Mouse (Mus musculus) layer of hippocampus, adult 18-20 months (tissue): ENCODE measurements around the gene Vipr1. TPM values are rescaled to one million over a fixed set of nuclear protein-coding genes. Genes with fewer than 3 reads are reported as not detected.

Source experiments
- DNase-seq, 2 experiments: peaks; one replicate each; pipeline ENCODE4 v3.0.0; 2022; ENCODE audit warnings: low spot score in 2 of 2
- total RNA-seq, 2 experiments: library from RNA; stranded (reverse); gene quantifications; 2 replicates each; pipeline ENCODE4 v1.2.3; 2021

Gene Vipr1
- total RNA-seq, 2 experiments from 2014 or later: 16.5 to 20.6 TPM

GRCm38 (mm10) chr9:121717048-121717447, 74.5 kb downstream of the Vipr1 start:
- DNase-seq: no peak

GRCm38 (mm10) chr9:121718070-121718705, 75.7 kb downstream of the Vipr1 start:
- DNase-seq: no peak

- DNase-seq: peak; percentile 97
Observed at GRCm38 (mm10) chr9:121718792-121719318, 76.3 kb downstream of the Vipr1 start, which contains the start of gene Nktr. Gene Nktr, plus strand, starts transcription at chr9:121719169.

- no peak for DNase-seq
Observed at GRCm38 (mm10) chr9:121719347-121720331, 77.1 kb downstream of the Vipr1 start.

Other genes with a start within 250 kb of the Vipr1 start
- gene Cck, start 147.0 kb upstream of the Vipr1 start, total RNA-seq: 100 to 1,000 TPM; 654 to 660 TPM
- 1 to 10 TPM in 1 of 2 experiments, under 1 TPM in 1; 0.86 to 1.0 TPM for gene Lyzl4, start 620 bp upstream of the Vipr1 start, total RNA-seq
- gene Sec22c, start 62.8 kb downstream of the Vipr1 start, total RNA-seq: 10 to 100 TPM; 28.7 to 33.4 TPM
- gene Ss18l2, start 67.6 kb downstream of the Vipr1 start, total RNA-seq: 10 to 100 TPM; 73.7 to 82.6 TPM
- gene Nktr, start 76.5 kb downstream of the Vipr1 start, total RNA-seq: 100 to 1,000 TPM in 1 of 2 experiments, 10 to 100 TPM in 1; 98.6 to 100 TPM
- 100 to 1,000 TPM in 1 of 2 experiments, 10 to 100 TPM in 1; 98.6 to 102 TPM for gene Zfp651, start 116.6 kb downstream of the Vipr1 start, total RNA-seq
- 1 to 10 TPM; 4.8 to 5.6 TPM for gene Klhl40, start 134.9 kb downstream of the Vipr1 start, total RNA-seq
- gene Hhatl, start 149.8 kb downstream of the Vipr1 start, total RNA-seq: 10 to 100 TPM; 17.9 to 20.0 TPM
- 1 to 10 TPM; 8.1 to 8.4 TPM for gene Ccdc13, start 196.7 kb downstream of the Vipr1 start, total RNA-seq
- gene Higd1a, start 215.6 kb downstream of the Vipr1 start, total RNA-seq: 10 to 100 TPM; 79.1 to 86.6 TPM